Mouse (Mus musculus) R1 (cell line): ENCODE results near the gene Ankrd35.
"Not testable (repeated sequence)": the region's sequence is repeated elsewhere in the genome, so short reads cannot be mapped to it uniquely, and the experiment has no call there.

Experiments used
- DNase-seq: peaks from one replicate; pipeline ENCODE4 v3.0.0-alpha.2; 2018; ENCODE audit warnings: low read depth, low spot score

Gene Ankrd35

GRCm38 (mm10) chr3:96673514-96673913, 3.6 kb downstream of the Ankrd35 start:
- no peak for DNase-seq

DNA sequence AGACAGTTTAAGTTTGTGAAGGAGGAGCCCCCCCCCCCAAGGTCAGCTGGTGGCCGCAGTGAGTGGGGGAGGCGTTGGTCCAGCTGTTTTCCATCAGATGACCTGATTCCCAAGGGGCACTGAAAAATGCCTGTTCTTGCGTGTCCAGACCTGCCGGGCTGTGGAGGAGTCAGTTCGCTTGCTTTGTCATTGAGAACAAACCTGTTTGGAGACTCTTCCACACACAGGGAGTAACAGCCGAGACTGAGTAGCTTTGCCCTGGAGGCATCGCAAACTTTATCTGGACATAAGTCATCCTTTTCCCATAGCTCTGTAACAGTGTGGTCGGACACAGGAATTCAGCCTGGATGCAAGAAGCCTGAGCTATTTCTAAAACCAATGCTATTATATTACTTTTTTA, 4.5 kb downstream of the Ankrd35 start:
- DNase-seq = no peak

DNA sequence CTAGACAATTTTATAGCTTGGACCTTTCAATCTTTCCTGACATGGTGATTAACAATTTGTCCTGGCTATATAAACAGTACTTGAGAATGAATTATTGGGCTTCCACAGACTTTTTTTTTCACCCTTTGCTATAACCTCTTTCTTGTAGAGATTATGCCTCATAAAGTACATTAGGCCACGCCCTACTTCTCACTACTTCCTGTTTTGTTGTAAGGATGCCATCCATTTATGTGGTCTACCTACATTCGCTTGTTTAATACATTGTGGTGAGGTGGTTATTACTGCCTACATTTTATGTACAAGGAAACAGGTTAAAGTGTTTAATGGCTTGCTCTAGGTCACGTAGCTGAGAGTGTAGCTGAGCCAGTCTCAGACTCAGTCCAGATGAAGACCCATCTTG, 5.2 kb downstream of the Ankrd35 start:
- DNase-seq = no peak

GRCm38 (mm10) chr3:96675690-96676089, 5.8 kb downstream of the Ankrd35 start:
- DNase-seq = peak; percentile 98

GRCm38 (mm10) chr3:96678456-96678855, 8.5 kb downstream of the Ankrd35 start:
- peak; percentile 52 for DNase-seq

GRCm38 (mm10) chr3:96679159-96679674, 9.3 kb downstream of the Ankrd35 start:
- DNase-seq = peak; percentile 79

DNA sequence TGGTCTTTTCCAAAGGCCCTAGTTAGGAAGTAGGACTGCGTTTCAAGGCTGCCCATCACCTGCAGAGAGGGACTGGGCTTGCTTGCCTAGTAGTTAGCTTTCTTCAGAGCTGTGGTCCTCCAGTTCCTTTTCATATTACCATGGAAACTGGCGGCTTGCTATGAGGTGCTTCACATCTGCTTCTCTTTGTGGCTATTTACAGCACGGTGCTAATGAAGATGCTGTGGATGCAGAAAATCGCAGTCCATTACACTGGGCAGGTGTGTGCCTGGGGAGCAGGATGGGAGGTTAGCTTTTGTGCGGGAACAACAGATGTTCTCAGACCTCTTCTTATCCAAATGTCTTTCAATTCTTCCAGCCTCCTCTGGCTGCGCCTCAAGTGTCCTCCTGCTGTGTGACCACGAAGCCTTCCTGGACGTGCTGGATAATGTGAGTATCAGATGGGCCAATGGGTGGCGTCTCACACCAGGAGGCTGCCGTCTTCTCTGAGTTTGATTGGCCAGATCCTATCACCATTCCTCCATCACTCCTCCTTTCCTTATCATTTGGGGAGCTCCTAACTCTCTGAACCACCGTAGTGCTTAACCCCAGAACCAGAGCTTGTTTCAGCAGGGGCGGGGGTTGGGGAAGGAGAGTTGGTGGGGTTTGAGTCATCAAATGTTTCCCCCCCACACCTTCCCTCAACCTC, 10.5 kb downstream of the Ankrd35 start:
- DNase-seq = peak; percentile 53

DNA sequence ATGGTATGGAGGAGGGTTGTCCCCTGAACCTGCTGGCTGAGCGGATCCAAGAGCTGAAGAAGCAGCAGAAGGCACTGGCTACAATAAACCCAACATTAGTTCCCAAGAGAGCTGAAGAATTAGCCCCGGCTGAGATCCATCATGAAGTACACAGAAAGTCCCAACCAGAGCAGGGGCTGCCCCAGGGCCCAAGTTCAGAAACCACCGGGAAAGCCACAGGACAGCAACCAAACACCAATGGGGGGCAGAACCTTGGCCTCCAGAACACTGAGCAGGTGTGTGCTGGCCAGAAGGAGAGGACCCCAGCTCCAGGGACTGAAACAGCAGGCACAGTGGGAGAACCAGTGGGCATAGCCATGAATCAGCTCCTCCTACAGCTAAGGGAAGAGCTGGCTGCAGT, 13.6 kb downstream of the Ankrd35 start:
- DNase-seq = no peak

DNA sequence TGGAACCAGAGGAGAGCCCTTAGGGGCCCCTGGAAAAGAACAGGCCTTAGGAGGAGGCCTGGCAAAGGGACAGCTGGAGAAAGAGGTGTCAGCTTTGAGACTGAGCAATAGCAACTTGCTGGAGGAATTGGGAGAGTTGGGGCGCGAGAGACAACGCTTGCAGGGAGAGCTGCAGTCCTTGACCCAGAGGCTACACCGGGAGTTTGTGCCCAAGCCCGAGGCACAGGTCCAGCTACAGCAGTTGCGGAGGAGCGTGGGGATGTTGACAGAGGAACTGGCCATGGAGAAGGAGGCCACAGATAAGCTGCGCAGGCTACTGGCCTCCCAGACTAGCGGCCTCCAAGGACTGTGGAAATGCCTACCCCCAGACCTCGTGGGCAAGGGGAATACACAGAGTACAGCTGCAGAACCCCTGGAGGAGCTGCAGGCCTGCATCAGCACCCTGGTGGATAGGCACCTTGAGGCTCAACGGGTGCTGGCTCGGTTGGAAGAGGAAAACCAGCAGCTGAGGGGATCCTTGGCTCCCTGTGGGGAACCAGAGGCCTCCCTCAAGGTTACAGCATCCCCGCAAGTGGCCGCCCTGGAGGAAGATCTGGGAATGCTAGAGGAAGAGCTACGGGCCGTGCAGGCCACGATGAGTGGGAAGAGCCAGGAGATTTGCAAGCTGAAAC, 14.4 kb downstream of the Ankrd35 start:
- no peak for DNase-seq

DNA sequence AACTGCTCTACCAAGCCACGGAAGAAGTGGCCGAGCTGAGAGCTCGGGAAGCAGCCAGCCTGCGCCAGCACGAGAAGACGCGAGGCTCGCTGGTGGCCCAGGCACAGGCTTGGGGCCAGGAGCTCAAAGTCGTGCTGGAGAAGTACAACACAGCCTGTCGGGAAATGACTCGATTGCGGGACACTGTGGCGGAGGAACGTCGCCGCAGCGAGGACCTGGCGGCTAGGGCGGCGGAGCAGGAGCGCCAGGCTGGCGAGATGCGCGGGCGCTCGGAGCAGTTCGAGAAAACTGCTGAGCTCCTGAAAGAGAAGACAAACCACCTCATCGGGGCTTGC, 14.9 kb downstream of the Ankrd35 start:
- no peak for DNase-seq

- not testable (repeated sequence) for DNase-seq
These were observed 16.1 kb downstream of the Ankrd35 start for GRCm38 (mm10) chr3:96686057-96686456.

DNA sequence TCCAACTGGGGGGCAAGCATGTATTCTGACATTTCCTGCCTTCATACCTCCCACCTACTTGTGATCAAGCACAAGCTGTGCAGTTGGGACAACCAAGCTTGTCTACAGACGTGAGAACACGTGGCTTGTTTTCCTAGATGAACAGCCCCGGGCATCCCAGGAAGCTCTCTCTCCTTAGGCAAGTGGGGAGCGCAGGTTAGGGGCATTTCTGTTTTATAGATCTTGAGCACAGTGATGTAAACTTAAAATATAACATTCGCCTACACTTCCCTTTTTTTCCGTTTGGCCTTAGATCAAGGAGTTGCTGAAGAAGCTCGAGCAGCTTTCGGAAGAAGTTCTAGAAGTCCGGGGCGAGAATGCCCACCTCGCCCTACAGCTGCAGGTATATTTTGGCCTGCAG, 18.9 kb downstream of the Ankrd35 start:
- DNase-seq = no peak

- no peak for DNase-seq
These were observed 20.4 kb downstream of the Ankrd35 start for GRCm38 (mm10) chr3:96690298-96690697.

- peak; percentile 77 for DNase-seq
These were observed 22.6 kb downstream of the Ankrd35 start for GRCm38 (mm10) chr3:96692506-96692905.

DNA sequence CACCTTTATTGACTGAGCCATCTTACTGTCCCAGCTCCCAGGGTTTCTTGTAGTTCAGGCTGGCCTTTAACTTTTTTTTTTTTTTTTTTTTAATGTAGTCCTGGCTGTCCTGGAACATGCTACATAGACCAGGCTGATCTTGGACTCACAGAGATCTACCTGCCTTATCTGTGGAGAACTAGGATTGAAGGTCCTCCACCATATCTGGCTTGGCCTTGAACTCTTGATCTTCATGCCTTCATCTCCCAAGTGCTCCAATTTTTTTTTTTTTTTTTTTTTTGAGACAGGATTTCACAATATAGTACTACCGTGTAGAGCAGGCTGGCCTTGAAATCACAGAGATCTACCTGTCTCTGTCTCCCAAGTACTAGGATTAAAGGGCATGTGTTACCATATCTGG, 23.6 kb downstream of the Ankrd35 start:
- no peak for DNase-seq

GRCm38 (mm10) chr3:96696198-96696765, 26.4 kb downstream of the Ankrd35 start, which contains the start of gene Pias3:
Gene Pias3, plus strand, starts transcription at chr3:96696384.
- peak; percentile 92 for DNase-seq

DNA sequence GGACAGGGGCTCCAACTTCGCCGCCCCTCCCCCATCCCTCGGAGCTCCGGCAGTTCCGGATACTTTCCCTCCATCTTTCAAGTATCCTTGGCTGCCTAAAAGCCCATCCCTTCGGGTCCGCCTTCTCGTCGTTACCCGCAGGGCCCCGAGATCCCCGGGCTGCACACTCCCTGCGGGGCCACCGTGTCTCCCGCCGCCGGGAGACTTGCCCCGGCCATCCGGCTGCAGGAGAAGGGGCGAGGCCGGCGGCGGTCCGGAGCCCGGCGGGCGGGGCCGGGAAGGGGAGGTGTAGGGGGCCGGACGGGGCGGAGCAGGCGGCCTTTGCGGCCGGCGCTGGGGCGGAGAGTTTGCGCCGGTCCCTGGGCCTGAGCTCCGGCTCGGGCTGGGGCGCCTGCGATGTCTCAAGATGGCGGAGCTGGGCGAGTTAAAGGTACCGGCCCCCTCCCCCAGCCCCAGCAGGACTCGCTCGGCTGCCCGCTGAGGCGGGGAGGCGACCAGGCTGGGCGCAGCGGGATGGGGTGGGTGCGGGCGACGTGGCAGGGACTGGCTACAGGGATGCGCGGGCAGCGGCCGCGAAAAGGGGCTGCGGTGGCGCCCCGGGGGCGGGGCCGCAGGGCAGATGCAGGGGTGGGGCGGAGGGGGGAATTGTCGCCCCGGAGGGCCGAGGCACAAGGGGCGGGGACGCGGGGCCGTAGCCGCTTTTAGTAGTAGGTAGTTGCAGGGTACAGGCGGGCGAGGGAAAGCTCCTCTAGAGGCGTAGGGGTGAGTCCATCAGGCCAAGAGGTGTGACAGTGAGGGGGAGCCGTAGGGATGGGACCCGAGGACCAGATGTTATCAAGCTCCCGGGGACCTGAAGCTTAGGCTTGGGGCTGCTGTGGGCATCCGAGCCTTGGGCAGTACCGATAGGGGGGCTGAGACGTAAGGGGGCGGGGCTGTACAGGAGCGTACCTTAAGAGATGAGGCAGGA, 27.1 kb downstream of the Ankrd35 start:
- DNase-seq = peak; percentile 93

GRCm38 (mm10) chr3:96698993-96699690, 29.2 kb downstream of the Ankrd35 start:
- DNase-seq = no peak

GRCm38 (mm10) chr3:96700376-96700775, 30.4 kb downstream of the Ankrd35 start:
- DNase-seq = peak; percentile 79

GRCm38 (mm10) chr3:96701003-96701402, 31.1 kb downstream of the Ankrd35 start:
- DNase-seq = peak; percentile 52

- peak; percentile 62 for DNase-seq
These were observed 34.8 kb downstream of the Ankrd35 start for GRCm38 (mm10) chr3:96704778-96705177.
